Mouse (Mus musculus): Measurements from ENCODE around the gene Irx5. TPM values are rescaled to one million over a fixed set of nuclear protein-coding genes. Genes with fewer than 3 reads are reported as not detected.

The Irx5 gene
- polyA plus RNA-seq, 1 experiment from 2014 or later = 7.5 TPM

DNA sequence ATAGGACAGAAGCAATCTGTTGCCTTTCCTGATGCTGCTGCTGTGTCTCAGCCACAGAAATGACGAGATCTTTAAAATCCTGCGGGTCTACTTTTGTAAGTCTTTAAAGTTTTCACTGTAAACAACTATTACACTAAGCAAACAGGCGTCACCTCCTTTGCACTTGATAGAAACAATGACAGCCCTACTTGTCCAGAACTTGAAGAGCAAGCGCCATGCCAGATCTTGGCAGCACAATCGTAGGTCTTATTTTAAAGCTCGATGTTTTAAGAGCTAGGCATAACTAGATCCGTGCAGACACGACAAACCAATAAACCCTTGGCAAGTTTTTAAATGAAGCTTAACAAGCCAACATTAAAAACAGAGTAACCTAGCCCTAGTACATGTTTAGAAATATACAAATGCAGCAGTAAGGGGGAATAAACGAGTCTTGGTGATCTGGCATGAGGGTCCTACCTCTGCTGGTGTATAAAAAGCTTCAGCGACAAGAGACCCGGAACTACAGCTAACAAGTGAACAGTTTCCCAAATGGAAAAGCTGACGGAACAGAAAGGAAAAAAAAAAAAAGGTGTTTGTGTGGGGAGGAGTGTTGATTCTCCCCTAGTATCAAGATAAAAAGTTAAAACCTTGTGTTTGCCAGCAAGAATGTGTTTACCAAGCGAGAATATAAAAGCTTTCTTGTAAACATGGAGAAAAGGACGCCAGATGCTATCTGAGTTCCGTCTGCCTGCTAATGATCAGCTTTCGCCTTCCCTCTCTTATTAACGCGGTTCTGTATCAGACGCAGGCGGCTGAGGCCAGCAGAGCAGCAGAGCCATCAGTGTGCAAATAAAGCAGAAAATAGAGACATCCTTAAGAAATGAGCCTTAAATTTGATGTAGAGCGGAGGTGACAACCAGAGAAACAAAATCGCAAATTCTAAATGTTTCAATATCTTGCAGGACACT, 2.6 kb upstream of the Irx5 start:
- WGBS = 7% methylated on average over 22 of the region's 22 CpGs
- peaks cover 84% of the 10 kb centered on the region for H3K27me3 ChIP-seq
- H3K27ac ChIP-seq = 0 out of 2 replicates have a peak overlapping the region, but pooled peaks have one; percentile 36
- H3K4me2 ChIP-seq = peak overlapping the region; percentile 78
- H3K9me3 ChIP-seq = no peaks in the 10 kb centered on the region
- peak overlapping the region; percentile 53; the same call in 1 of the 2 replicates for H3K9ac ChIP-seq
- peak overlapping the region; percentile 61 for H3K4me3 ChIP-seq (replicated peaks)
- H3K4me1 ChIP-seq = peaks cover 41% of the 10 kb centered on the region
- H3K36me3 ChIP-seq (replicated peaks) = no peaks in the 10 kb centered on the region
- no peak for ATAC-seq (ENCODE audit: low FRiP score)

DNA sequence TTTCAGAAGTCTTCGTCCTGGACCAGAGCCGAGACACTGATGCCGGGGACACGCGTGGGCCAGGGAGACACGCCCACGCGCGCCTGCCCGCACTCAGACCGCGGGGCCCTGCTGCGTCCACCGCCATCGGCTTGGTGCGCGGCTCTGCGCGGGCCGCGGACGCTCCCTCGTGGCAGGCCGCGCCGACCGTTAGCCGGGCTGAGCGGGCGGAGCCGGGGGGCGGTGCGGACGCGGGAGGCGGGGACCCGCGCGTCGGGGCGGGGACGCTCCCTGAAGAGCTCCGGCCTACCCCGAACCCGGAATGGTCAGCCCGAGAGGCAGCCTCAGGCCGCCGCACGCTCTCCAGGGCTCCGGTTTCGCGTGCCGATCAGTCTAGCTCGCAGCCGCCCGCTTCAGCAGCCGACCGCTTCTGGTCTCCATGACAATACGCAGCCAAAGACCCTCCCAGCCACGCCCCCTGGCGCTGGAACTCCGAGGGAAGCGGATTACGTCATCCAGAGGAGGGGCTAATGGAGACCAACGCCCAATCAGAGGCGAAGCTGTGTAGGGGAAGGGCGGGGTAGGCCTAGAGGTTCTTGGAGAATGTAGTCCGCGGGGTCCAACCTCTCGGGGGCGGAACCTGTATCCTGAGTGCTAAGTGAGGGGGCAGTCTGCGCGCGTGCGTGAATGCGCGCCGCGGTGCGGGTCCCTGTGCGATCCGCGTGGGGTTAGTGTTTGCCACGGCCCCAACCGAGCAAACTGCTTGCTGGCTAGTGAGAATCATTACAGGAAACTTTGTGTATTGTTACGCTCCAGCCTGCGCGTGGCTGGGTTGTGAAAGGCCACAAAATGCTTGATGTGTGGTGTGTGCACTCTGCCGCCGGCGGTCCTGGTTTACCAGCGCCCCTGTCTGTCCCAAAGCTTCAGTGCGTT, 1.5 kb upstream of the Irx5 start:
- Histone ChIP-seq H3K4me1 (peaks cover 49% of the 10 kb centered on the region), H3K4me2 (peak overlapping the region; percentile 78), H3K36me3 (replicated peaks) (no peaks in the 10 kb centered on the region), H3K9ac (peak overlapping the region; percentile 53), H3K27ac (peak overlapping the region; percentile 82), H3K27me3 (peaks cover 83% of the 10 kb centered on the region), H3K4me3 (replicated peaks) (peak overlapping the region; percentile 61), H3K9me3 (no peaks in the 10 kb centered on the region)
- ATAC-seq (ENCODE audit: low FRiP score) = peak; percentile 94
- WGBS = under 1% methylated on average over 83 of the region's 93 CpGs

DNA sequence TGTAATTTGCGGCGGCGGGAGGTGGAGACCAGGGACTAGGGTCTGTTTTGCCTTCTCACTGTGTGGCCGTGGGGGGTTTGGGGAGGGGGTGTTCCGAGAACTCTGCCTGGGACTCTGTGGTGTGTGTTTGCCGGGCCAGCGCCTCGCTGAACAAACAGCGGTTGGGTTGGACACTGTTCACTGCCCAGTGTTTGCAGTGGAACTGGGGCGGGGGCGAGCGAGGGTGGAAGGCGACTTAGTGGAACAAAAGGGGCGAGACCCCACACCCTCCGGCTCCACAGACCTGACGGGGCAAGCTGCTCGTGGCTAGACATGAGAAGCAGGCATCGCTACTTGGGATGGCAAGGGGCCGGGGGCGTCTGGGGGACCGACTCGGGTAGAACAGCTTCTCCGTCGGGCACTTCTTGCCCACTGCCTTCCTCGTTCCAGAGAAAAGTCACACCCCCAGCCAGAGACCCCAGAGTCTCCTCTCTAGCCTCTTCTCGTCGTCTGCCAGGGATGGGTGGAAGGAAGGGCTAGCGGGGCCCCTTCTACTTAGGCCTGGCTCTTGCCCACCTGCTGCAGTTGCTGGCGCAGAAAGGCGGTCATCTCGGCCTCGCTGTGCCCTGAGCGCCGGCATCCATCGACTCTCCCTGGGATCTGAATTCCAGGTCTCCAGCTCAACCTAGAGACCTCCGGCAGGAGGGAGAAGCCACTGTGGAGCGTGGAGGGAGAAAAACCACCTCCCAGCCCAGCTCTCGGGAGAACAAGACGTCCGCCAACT, 631 bp upstream of the Irx5 start:
- H3K9ac ChIP-seq = peak overlapping the region; percentile 63; the same call in 1 of the 2 replicates

DNA sequence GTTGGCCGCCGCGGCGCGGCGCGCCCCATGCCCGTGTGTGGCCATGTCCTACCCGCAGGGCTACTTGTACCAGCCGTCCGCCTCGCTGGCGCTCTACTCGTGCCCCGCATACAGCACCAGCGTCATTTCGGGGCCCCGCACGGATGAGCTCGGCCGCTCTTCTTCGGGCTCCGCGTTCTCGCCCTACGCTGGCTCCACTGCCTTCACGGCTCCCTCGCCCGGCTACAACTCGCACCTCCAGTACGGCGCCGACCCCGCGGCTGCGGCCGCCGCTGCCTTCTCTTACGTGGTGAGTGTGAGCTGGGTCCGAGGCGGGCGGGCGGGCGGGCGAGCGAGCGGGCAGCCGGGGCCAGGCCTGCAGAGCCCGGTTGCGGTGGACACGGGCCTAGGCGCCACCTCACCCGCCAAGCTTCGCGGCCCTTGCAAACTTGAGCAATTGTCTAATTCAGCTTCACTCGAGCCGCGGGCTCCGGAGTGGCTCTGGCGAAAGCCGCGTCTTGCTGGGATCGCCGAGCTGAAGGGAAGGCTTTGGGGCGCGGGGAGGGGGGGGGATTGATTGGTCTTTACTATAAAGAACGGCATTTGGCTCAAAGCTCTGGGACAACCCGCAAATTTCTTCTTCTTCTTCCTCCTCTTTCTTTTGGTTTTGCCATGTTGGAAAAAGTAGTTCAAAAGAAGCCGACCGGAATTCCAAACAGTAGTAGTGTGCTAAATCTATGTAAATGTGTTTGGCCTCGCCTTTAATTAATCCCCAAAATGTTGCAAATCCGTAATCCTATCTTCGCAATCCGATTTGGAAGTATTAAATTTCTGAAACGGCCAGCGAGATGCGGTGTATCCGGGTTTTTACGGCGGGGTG, 945 bp downstream of the Irx5 start:
- peak overlapping the region; percentile 61 for H3K4me3 ChIP-seq (replicated peaks)
- peak overlapping the region; percentile 78 for H3K4me2 ChIP-seq
- H3K9me3 ChIP-seq = no peaks in the 10 kb centered on the region
- no peaks in the 10 kb centered on the region for H3K36me3 ChIP-seq (replicated peaks)
- WGBS = under 1% methylated on average over 78 of the region's 80 CpGs
- H3K9ac ChIP-seq = peak overlapping the region; percentile 63
- ATAC-seq (ENCODE audit: low FRiP score) = no peak
- peak overlapping the region; percentile 80 for H3K27ac ChIP-seq
- peaks cover 83% of the 10 kb centered on the region for H3K27me3 ChIP-seq
- H3K4me1 ChIP-seq = peaks cover 56% of the 10 kb centered on the region

More for the DNA sequence above, 631 bp upstream of the Irx5 start:
- Histone ChIP-seq H3K4me3 (replicated peaks) (peak overlapping the region; percentile 61), H3K9me3 (no peaks in the 10 kb centered on the region), H3K27me3 (peaks cover 84% of the 10 kb centered on the region), H3K4me2 (peak overlapping the region; percentile 78), H3K36me3 (replicated peaks) (no peaks in the 10 kb centered on the region), H3K4me1 (peaks cover 51% of the 10 kb centered on the region), H3K27ac (peak overlapping the region; percentile 43)
- ATAC-seq (ENCODE audit: low FRiP score) = no peak
- WGBS = under 1% methylated on average over 40 of the region's 40 CpGs

DNA sequence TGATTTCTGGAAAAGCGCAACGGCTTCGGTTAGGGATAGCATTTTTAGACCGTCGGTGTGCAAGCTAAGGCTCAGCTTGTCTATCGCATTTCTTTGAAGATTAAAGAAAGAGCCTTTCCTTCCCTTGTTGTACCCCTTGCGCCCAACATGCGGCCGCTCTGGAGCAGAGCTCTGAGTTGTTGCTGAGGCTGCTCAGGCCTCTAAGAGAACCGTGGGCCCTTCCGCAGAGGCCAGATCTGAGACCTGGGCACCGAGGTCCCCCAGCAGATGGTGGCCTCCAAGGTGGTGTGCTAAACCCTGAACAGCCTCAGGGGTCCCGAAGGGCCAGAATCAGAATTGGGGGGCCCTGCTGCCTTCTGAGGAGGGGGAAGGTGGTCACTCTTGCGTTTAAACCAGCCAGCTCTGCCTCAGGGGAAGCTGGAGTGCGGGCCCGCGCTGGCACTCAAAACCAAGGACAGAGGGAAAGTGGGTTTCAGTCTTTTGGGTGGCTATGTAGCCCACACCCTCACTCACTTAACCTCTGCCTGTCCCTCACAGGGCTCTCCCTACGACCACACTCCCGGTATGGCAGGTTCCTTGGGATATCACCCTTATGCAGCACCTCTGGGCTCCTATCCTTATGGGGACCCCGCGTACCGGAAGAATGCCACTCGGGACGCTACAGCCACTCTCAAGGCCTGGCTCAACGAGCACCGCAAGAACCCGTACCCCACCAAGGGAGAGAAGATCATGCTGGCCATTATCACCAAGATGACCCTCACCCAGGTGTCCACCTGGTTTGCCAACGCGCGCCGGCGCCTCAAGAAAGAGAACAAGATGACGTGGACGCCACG, 1.8 kb downstream of the Irx5 start:
- 2% methylated on average over 35 of the region's 35 CpGs for WGBS
- peaks cover 59% of the 10 kb centered on the region for H3K4me1 ChIP-seq
- H3K9ac ChIP-seq = peak overlapping the region; percentile 63
- H3K9me3 ChIP-seq = no peaks in the 10 kb centered on the region
- H3K27me3 ChIP-seq = peaks cover 83% of the 10 kb centered on the region
- no peak for ATAC-seq (ENCODE audit: low FRiP score)
- no peaks in the 10 kb centered on the region for H3K36me3 ChIP-seq (replicated peaks)
- H3K4me2 ChIP-seq = peak overlapping the region; percentile 78
- 0 out of 2 replicates have a peak overlapping the region, but pooled peaks have one; percentile 5 for H3K27ac ChIP-seq
- H3K4me3 ChIP-seq (replicated peaks) = peak overlapping the region; percentile 61

DNA sequence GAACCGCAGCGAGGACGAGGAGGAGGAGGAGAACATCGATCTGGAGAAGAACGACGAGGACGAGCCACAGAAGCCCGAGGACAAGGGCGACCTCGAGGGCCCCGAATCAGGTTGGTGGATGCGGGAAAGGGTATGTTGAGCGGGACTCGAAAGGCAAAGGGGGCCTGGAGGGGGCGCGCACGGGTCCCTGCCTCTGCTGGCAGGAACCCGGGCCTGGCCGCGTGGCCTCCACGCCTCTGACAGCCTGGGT, 2.3 kb downstream of the Irx5 start:
- under 1% methylated on average over 21 of the region's 21 CpGs for WGBS
- ATAC-seq (ENCODE audit: low FRiP score) = no peak
- peak overlapping the region; percentile 78 for H3K4me2 ChIP-seq
- H3K36me3 ChIP-seq (replicated peaks) = no peaks in the 10 kb centered on the region
- peak overlapping the region; percentile 61 for H3K4me3 ChIP-seq (replicated peaks)
- no peaks in the 10 kb centered on the region for H3K9me3 ChIP-seq
- H3K9ac ChIP-seq = peak overlapping the region; percentile 63
- peaks cover 83% of the 10 kb centered on the region for H3K27me3 ChIP-seq
- H3K27ac ChIP-seq = no peak overlapping the region
- H3K4me1 ChIP-seq = peaks cover 61% of the 10 kb centered on the region

DNA sequence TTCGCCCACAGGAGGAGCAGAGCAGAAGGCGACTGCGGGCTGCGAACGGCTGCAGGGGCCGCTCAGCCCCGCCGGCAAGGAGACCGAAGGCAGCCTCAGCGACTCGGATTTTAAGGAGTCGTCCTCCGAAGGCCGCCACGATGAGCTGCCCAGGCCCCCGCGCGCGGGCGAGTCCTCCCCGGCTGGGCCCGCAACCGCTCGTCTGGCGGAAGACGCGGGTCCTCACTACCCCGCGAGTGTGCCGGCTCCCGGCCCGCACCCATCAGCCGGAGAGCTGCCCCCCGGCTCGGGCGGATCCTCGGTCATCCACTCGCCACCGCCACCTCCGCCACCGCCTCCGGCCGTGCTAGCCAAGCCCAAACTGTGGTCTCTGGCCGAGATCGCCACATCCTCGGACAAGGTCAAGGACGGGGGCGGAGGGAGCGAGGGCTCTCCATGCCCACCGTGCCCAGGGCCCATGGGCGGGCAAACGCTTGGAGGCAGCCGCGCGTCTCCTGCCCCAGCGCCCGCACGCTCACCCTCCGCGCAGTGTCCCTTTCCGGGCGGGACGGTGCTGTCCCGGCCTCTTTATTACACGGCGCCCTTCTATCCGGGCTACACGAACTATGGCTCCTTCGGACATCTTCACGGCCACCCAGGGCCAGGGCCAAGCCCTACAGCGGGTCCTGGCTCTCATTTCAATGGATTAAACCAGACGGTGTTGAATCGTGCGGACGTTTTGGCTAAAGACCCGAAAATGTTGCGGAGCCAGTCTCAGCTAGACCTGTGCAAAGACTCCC, 2.8 kb downstream of the Irx5 start:
- peak overlapping the region; percentile 78 for H3K4me2 ChIP-seq
- ATAC-seq (ENCODE audit: low FRiP score) = no peak
- no peaks in the 10 kb centered on the region for H3K9me3 ChIP-seq
- peak overlapping the region; percentile 61 for H3K4me3 ChIP-seq (replicated peaks)
- H3K27me3 ChIP-seq = peaks cover 84% of the 10 kb centered on the region
- peaks cover 66% of the 10 kb centered on the region for H3K4me1 ChIP-seq
- under 1% methylated on average over 77 of the region's 77 CpGs for WGBS
- H3K36me3 ChIP-seq (replicated peaks) = no peaks in the 10 kb centered on the region
- H3K27ac ChIP-seq = no peak overlapping the region
- H3K9ac ChIP-seq = peak overlapping the region; percentile 63

DNA sequence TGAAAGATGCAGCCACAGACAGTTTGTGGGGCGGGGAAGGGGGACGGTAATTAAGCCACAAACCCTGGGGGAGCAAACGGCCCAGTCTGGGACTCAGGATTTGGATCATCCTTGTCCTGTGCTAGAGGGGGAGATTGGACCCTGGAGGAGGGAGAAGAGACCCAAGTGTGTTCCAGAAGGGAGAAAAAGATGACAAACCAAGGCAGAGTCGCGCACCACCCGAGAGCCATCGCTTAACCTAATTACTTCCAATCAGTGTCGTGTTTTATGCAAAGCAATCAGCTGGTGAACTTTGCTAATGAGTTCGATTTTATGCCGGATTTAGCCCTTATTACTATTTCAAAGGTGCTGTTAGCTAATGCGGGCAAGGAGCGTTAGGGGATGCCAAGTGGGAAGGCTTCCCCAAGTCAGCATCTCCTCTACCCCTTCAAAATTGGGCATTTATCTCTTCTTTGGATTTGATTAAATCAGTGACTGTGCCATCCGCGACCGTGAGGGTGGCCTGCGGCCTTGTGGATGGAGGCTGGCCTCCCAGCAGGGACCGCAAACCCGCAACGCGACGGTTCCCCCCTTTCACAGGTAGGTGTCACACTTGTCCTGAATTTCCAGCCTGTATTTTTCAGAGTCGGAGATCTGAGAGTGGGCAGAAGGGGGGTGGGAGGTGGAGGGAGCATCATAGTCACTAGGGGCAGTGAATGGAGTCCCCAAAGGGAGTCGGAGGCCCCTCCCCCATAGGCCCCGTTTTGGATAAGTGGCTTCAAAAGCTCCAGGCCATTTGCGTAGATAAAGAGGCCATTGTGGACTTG, 4.3 kb downstream of the Irx5 start:
- Histone ChIP-seq H3K27ac (no peak overlapping the region), H3K27me3 (peaks cover 92% of the 10 kb centered on the region), H3K4me1 (peaks cover 75% of the 10 kb centered on the region), H3K4me2 (peak overlapping the region; percentile 19), H3K4me3 (replicated peaks) (peak overlapping the region; percentile 20), H3K9me3 (no peaks in the 10 kb centered on the region), H3K36me3 (replicated peaks) (no peaks in the 10 kb centered on the region), H3K9ac (no peak overlapping the region)
- peak; percentile 52 for ATAC-seq (ENCODE audit: low FRiP score)
- WGBS = 1% methylated on average over 25 of the region's 25 CpGs

DNA sequence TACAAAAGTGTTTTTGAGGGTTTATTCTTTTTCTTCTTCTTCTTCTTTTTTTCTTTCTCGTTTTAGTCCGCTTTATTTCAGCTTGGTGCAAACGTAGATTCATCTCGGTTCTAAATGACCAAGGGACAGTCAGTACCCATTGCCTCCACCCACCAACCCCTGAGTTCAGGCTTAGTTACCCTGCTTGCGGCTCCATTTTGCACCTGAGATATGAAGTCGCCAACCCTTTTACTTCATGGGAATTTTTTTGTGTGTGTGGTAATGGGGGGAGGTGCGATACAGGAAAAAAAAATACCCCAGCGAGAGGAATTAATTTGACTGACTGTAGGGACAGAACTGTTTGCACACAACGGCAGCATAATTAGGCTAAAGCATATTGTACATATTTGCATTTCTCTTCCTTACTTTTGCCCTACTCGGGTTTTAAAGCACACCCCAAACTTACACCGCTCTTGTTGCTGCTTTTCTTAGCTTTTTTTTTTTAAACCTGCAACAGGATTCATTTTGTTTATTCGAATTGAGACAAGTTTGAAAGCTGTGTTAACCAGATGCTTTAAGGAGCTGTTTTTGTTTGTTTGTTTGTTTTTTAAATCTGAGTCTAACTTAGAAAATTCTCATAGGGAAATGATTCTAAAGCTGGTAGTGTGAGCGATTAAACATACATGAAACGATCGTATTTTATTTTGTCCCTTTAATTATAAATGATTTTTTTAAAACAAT, 5.1 kb downstream of the Irx5 start:
- H3K4me1 ChIP-seq = peaks cover 71% of the 10 kb centered on the region
- H3K27me3 ChIP-seq = peaks cover 92% of the 10 kb centered on the region
- 1% methylated on average over 15 of the region's 15 CpGs for WGBS
- H3K27ac ChIP-seq = no peak overlapping the region
- peak overlapping the region; percentile 26; the same call in 1 of the 2 replicates for H3K4me3 ChIP-seq (replicated peaks)
- H3K36me3 ChIP-seq (replicated peaks) = no peaks in the 10 kb centered on the region
- ATAC-seq (ENCODE audit: low FRiP score) = no peak
- H3K9me3 ChIP-seq = no peaks in the 10 kb centered on the region
- H3K4me2 ChIP-seq = peak overlapping the region; percentile 30; the same call in 1 of the 2 replicates
- H3K9ac ChIP-seq = peak overlapping the region; percentile 38; the same call in 1 of the 2 replicates

Measured in forebrain, embryonic 12.5 days (tissue).